Comparison of ENCODE assay signal across 8 mouse cellular contexts in the genomic region with DNA sequence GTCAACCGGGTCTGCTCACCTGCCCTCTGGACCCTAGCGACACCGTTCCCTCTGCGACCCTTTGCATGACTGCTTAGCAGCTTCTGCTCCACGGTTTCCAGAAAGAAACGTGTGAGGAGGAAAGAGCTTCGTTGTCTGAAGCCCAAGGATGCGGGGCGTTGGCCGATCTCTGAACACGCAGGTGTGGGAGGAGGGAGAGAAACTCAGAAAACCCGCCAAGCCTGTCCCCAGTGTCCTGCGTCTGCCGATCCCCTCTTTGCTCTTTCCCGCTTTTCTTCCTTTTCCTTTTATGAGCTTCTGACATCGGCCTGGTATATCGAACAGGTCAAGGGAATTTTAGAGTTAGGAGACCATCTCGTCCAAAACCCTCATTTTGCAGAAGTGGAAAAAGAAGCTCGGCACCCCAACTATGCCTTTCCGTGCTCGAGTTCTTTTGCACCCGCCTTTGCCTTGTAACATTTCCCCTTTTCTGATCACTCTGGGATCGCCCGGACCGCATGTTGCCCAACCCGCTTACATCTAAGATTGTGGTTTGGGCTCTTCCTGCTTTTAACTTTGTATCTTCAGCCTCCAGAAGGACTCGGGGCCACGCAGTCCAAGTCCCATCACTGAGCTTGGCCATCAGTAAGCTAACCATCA. TPM values are rescaled to one million over a fixed set of nuclear protein-coding genes. Genes with fewer than 3 reads are reported as not detected.
DNase-seq lines count a peak whose midpoint lies in the region; ATAC-seq and TF ChIP-seq lines count a peak whose summit lies in the region.

No protein-coding gene starts in this region.

- no peaks in the 10 kb centered on the region for H3K27me3 ChIP-seq in thymus, adult 2 months (ENCODE audit: control insufficient read depth, insufficient read depth, low read length)
- H3K27me3 ChIP-seq in forebrain, embryonic 11.5 days (ENCODE audit: control insufficient read depth, insufficient read depth, low read length) = peaks cover 16% of the 10 kb centered on the region
- H3K27me3 ChIP-seq in limb, embryonic 10.5 days (ENCODE audit: low read depth, poor library complexity, severe bottlenecking) = peaks cover 29% of the 10 kb centered on the region
- H3K27me3 ChIP-seq in midbrain, embryonic 11.5 days (ENCODE audit: control insufficient read depth, insufficient read depth, low read length) = peaks cover 15% of the 10 kb centered on the region; the same call in 1 of the 2 replicates

- ATAC-seq in forebrain, embryonic 11.5 days (replicated peaks; ENCODE audit: low FRiP score) = no peak
- no peak for ATAC-seq in midbrain, embryonic 11.5 days (ENCODE audit: low FRiP score)

- H3K4me3 ChIP-seq in thymus, adult 2 months (ENCODE audit: control insufficient read depth, insufficient read depth, low read length) = peak overlapping the region; percentile 60
- peak overlapping the region; percentile 78 for H3K4me3 ChIP-seq in forebrain, embryonic 11.5 days (ENCODE audit: low read depth, low read length)
- H3K4me3 ChIP-seq in limb, embryonic 10.5 days = peak overlapping the region; percentile 92
- H3K4me3 ChIP-seq in midbrain, embryonic 11.5 days (ENCODE audit: low read depth, low read length) = peak overlapping the region; percentile 68

- no peak for TF ChIP-seq CTCF in thymus, adult 2 months (IDR thresholded peaks at IDR 0.05; ENCODE audit: borderline replicate concordance, control insufficient read depth, extremely low read depth, insufficient read depth, low read length, poor library complexity)

- no peak for DNase-seq in thymus, adult 2 months
- no peak for DNase-seq in thymus, postnatal 25 days
- peak; percentile 67 for DNase-seq in forebrain, embryonic 11.5 days (ENCODE audit: low spot score)
- peak; percentile 65 for DNase-seq in limb, embryonic 10.5 days (ENCODE audit: low spot score)
- peak; percentile 92 for DNase-seq in midbrain, embryonic 11.5 days (ENCODE audit: low spot score, missing footprints)
- DNase-seq in testis, postnatal 10 days (ENCODE audit: low spot score) = peak; percentile 44
- no peak for DNase-seq in left cerebral cortex, postnatal 14 days (ENCODE audit: low spot score in 2 of 2)
- DNase-seq in right cerebral cortex, postnatal 10 days (ENCODE audit: low spot score in 2 of 2) = no peak

- under 1% methylated on average over 28 of the region's 28 CpGs for WGBS in thymus, adult 2 months
- WGBS in forebrain, embryonic 11.5 days = 2% methylated on average over 28 of the region's 28 CpGs
- 2% methylated on average over 28 of the region's 28 CpGs for WGBS in limb, embryonic 10.5 days
- 2% methylated on average over 28 of the region's 28 CpGs for WGBS in midbrain, embryonic 11.5 days

- peaks cover 10% of the 10 kb centered on the region for H3K36me3 ChIP-seq in thymus, adult 2 months (ENCODE audit: control insufficient read depth, insufficient read depth, low read length)
- peaks cover 2% of the 10 kb centered on the region; the same call in 1 of the 2 replicates for H3K36me3 ChIP-seq in forebrain, embryonic 11.5 days (ENCODE audit: control insufficient read depth, insufficient read depth, low read length)
- H3K36me3 ChIP-seq in limb, embryonic 10.5 days = peaks cover 17% of the 10 kb centered on the region
- H3K36me3 ChIP-seq in midbrain, embryonic 11.5 days (ENCODE audit: control insufficient read depth, insufficient read depth, low read length) = peaks cover 9% of the 10 kb centered on the region

- peaks cover 20% of the 10 kb centered on the region for H3K4me1 ChIP-seq in thymus, adult 2 months (replicated peaks; ENCODE audit: control insufficient read depth, insufficient read depth, low read length)
- peaks cover 2% of the 10 kb centered on the region for H3K4me1 ChIP-seq in forebrain, embryonic 11.5 days (replicated peaks; ENCODE audit: control insufficient read depth, insufficient read depth, low read length)
- peaks cover 25% of the 10 kb centered on the region for H3K4me1 ChIP-seq in limb, embryonic 10.5 days
- H3K4me1 ChIP-seq in midbrain, embryonic 11.5 days (ENCODE audit: control insufficient read depth, insufficient read depth, low read length) = peaks cover 20% of the 10 kb centered on the region

- H3K27ac ChIP-seq in thymus, adult 2 months (ENCODE audit: control insufficient read depth, insufficient read depth, low read length) = no peak overlapping the region
- no peak overlapping the region for H3K27ac ChIP-seq in forebrain, embryonic 11.5 days (ENCODE audit: low read depth, low read length)
- H3K27ac ChIP-seq in limb, embryonic 10.5 days = peak overlapping the region; percentile 98
- no peak overlapping the region for H3K27ac ChIP-seq in midbrain, embryonic 11.5 days (ENCODE audit: low read depth, low read length)

- intact Hi-C loops in left cerebral cortex, postnatal 14 days (cut with DNase I) = no loop called here

- no peaks in the 10 kb centered on the region for H3K9me3 ChIP-seq in forebrain, embryonic 11.5 days (ENCODE audit: control insufficient read depth, low read length)
- no peaks in the 10 kb centered on the region for H3K9me3 ChIP-seq in limb, embryonic 10.5 days (replicated peaks)
- H3K9me3 ChIP-seq in midbrain, embryonic 11.5 days (ENCODE audit: control insufficient read depth, low read length) = no peaks in the 10 kb centered on the region

- peak overlapping the region; percentile 98 for H3K9ac ChIP-seq in forebrain, embryonic 11.5 days (ENCODE audit: low read length)
- peak overlapping the region; percentile 93 for H3K9ac ChIP-seq in midbrain, embryonic 11.5 days (ENCODE audit: low read length)

- no peak for TF ChIP-seq POLR2A in thymus, adult 2 months (IDR thresholded peaks at IDR 0.05; ENCODE audit: control insufficient read depth, extremely low read depth, insufficient read depth, low read length, poor library complexity)

- peak overlapping the region; percentile 94 for H3K4me2 ChIP-seq in forebrain, embryonic 11.5 days (ENCODE audit: low read depth, low read length, severe bottlenecking)
- peak overlapping the region; percentile 91 for H3K4me2 ChIP-seq in midbrain, embryonic 11.5 days

RNA-seq across cellular contexts. Expression of gene E2f8, which starts 0.7 kb away (rescaled TPM):
- polyA plus RNA-seq in thymus, adult 2 months (2012; rRNA removed) = 28.3 and 44.8 TPM in 2 replicates
- polyA plus RNA-seq in forebrain, embryonic 11.5 days (2014; fragmentation: Nextera tagmentation; extraction: Ambion mirVana) = 26.0 and 29.1 TPM in 2 replicates
- polyA plus RNA-seq in limb, embryonic 10.5 days (2016; fragmentation: Nextera tagmentation; extraction: Ambion mirVana) = 15.2 TPM in 2 replicates
- polyA plus RNA-seq in midbrain, embryonic 11.5 days (2014; fragmentation: Nextera tagmentation; extraction: Ambion mirVana) = 14.5 and 15.5 TPM in 2 replicates
- total RNA-seq in left cerebral cortex, postnatal 14 days (2021) = under 1 TPM; 0.70 to 0.87 TPM

RNA-seq across cellular contexts. Expression of gene Nav2, which starts 26.4 kb away (rescaled TPM):
- polyA plus RNA-seq in thymus, adult 2 months (2012; rRNA removed) = 45.3 and 46.2 TPM in 2 replicates
- polyA plus RNA-seq in forebrain, embryonic 11.5 days (2014; fragmentation: Nextera tagmentation; extraction: Ambion mirVana) = 6.9 and 7.2 TPM in 2 replicates
- 7.2 and 8.3 TPM in 2 replicates for polyA plus RNA-seq in limb, embryonic 10.5 days (2016; fragmentation: Nextera tagmentation; extraction: Ambion mirVana)
- polyA plus RNA-seq in midbrain, embryonic 11.5 days (2014; fragmentation: Nextera tagmentation; extraction: Ambion mirVana) = 15.9 and 17.4 TPM in 2 replicates
- 100 to 1,000 TPM in 1 of 2 experiments, 10 to 100 TPM in 1; 94.6 to 122 TPM for total RNA-seq in left cerebral cortex, postnatal 14 days (2021)

RNA-seq across cellular contexts. Expression of gene Csrp3, which starts 34.3 kb away (rescaled TPM):
- 3.0 and 20.4 TPM in 2 replicates for polyA plus RNA-seq in thymus, adult 2 months (2012; rRNA removed)
- polyA plus RNA-seq in forebrain, embryonic 11.5 days (2014; fragmentation: Nextera tagmentation; extraction: Ambion mirVana) = not detected in 2 replicates
- 0.87 and 1.5 TPM in 2 replicates for polyA plus RNA-seq in limb, embryonic 10.5 days (2016; fragmentation: Nextera tagmentation; extraction: Ambion mirVana)
- 0.19 TPM in 1 of 2 replicates, not detected in the other for polyA plus RNA-seq in midbrain, embryonic 11.5 days (2014; fragmentation: Nextera tagmentation; extraction: Ambion mirVana)
- not detected for total RNA-seq in left cerebral cortex, postnatal 14 days (2021)

Comparison
In these comparisons a context has a peak if more than half of its experiments do, and no peak if none do; other contexts are left out.
1. DNase-seq: peak in forebrain, embryonic 11.5 days (single experiment), limb, embryonic 10.5 days (single experiment), midbrain, embryonic 11.5 days (single experiment) and testis, postnatal 10 days (single experiment); none in thymus, adult 2 months (single experiment), thymus, postnatal 25 days (single experiment), left cerebral cortex, postnatal 14 days (0 of 2) and right cerebral cortex, postnatal 10 days (0 of 2).
2. Peak in every context shown above with its lines, with median percentiles within 50 percentile points of each other: H3K4me3 ChIP-seq.